Mouse (Mus musculus): ENCODE measurements around the gene Bckdhb. TPM values are rescaled to one million over a fixed set of nuclear protein-coding genes. Genes with fewer than 3 reads are reported as not detected.

Gene Bckdhb
- total RNA-seq (2012; rRNA removed) = 10.6 and 11.9 TPM in 2 replicates
- 12.0 and 26.4 TPM in 2 replicates for total RNA-seq (2014; rRNA removed)
- polyA plus RNA-seq (2012; ENCODE audit: insufficient read length, low read depth) = 14.0 and 20.3 TPM in 2 replicates

- no peaks in the 10 kb centered on the region for H3K9me3 ChIP-seq (replicated peaks; ENCODE audit: low read length)
- dilution Hi-C loops (cut with MboI; ENCODE audit: extremely low pct_ligation_motif_present, extremely low pct_unique_long_range_greater_than_20kb, low sequenced_read_pairs) (no loop called here), in situ Hi-C loops (cut with MboI; ENCODE audit: low pct_ligation_motif_present, low pct_unique_long_range_greater_than_20kb, low sequenced_read_pairs) (no loop called here)
Observed at GRCm38 (mm10) chr9:83924878-83925687, at the start of gene Bckdhb. Bckdhb (plus strand) TSS chr9:83925145.

GRCm38 (mm10) chr9:83882191-83882590 is 42.8 kb upstream of the Bckdhb start:
- TF ChIP-seq KAT2A (IDR thresholded peaks at IDR 0.05; ENCODE audit: insufficient replicate concordance, low read length) = no peak
- TF ChIP-seq BHLHE40 (IDR thresholded peaks at IDR 0.05; ENCODE audit: low read depth, low read length) = no peak
- no peak for TF ChIP-seq POLR2A (IDR thresholded peaks at IDR 0.05; ENCODE audit: low read depth, low read length)
- TF ChIP-seq ETS1 (conservative IDR thresholded peaks at IDR 0.05; ENCODE audit: low read depth, low read length) = no peak
- no peak for TF ChIP-seq MYC (IDR thresholded peaks at IDR 0.05; ENCODE audit: low read depth, low read length)
- no peak for TF ChIP-seq E2F4 (IDR thresholded peaks at IDR 0.05; ENCODE audit: insufficient replicate concordance, low read depth, low read length)
- H3K79me2 ChIP-seq (replicated peaks; ENCODE audit: control insufficient read depth, extremely low read depth, insufficient read depth, poor library complexity, severe bottlenecking) = no peaks in the 10 kb centered on the region

More at GRCm38 (mm10) chr9:83924878-83925687, at the start of gene Bckdhb:
- peak within 1 kb of the TSS; percentile 89 for H3K9ac ChIP-seq (ENCODE audit: insufficient read depth, low read depth)
- peak within 1 kb of the TSS; percentile 89 for H3K4me2 ChIP-seq (ENCODE audit: insufficient read depth, low read depth, poor library complexity, severe bottlenecking)
- H3K4me1 ChIP-seq (ENCODE audit: control insufficient read depth in 1 of 2, insufficient read depth in 2 of 2) = peaks cover 0 to 12% of the 10 kb centered on the region in 2 experiments; a peak in 2 of 4 replicates
- H3K79me2 ChIP-seq (replicated peaks; ENCODE audit: control insufficient read depth, extremely low read depth, insufficient read depth, poor library complexity, severe bottlenecking) = no peaks in the 10 kb centered on the region
- peaks cover 0 to 6% of the 10 kb centered on the region in 2 experiments for H3K36me3 ChIP-seq (replicated peaks in 1 of 2; ENCODE audit: control insufficient read depth in 1 of 2, insufficient read depth in 1 of 2, low read length in 1 of 2)
- no peak within 1 kb of the TSS for H3K27ac ChIP-seq (ENCODE audit: insufficient read depth, low read depth)
- peak; percentile 96 for DNase-seq (ENCODE audit: extremely low read depth)
- H3K4me3 ChIP-seq (replicated peaks in 1 of 3; ENCODE audit: low read depth in 2 of 3, low read length in 2 of 3, poor library complexity in 1 of 3) = peak within 1 kb of the TSS; percentile 79 to 100 (median 88)
- no peak for TF ChIP-seq PAX5 (IDR thresholded peaks at IDR 0.05; ENCODE audit: low read length)
- peak; percentile 64; the same call in 1 of the 2 replicates for TF ChIP-seq SIN3A (IDR thresholded peaks at IDR 0.05; ENCODE audit: low read length)
- TF ChIP-seq TBP (conservative IDR thresholded peaks at IDR 0.05; ENCODE audit: low read depth, low read length) = 0 out of 2 replicates have a peak, but pooled peaks have one; percentile 38
- no peak for TF ChIP-seq RAD21 (IDR thresholded peaks at IDR 0.05; ENCODE audit: low read depth, low read length)
- TF ChIP-seq HCFC1 (IDR thresholded peaks at IDR 0.05; ENCODE audit: low read depth, low read length) = peak; percentile 53
- TF ChIP-seq TCF12 (IDR thresholded peaks at IDR 0.05; ENCODE audit: low read depth, low read length) = peak; percentile 42; the same call in 1 of the 2 replicates
- TF ChIP-seq NRF1 (IDR thresholded peaks at IDR 0.05; ENCODE audit: low read depth, low read length) = peak; percentile 62
- TF ChIP-seq POLR2A (IDR thresholded peaks at IDR 0.05; ENCODE audit: low read depth, low read length) = peak; percentile 81
- peak; percentile 70 for TF ChIP-seq NELFE (IDR thresholded peaks at IDR 0.05; ENCODE audit: low read depth, low read length)
- peak; percentile 83 for TF ChIP-seq MXI1 (IDR thresholded peaks at IDR 0.05; ENCODE audit: low read depth, low read length)
- peak; percentile 75 for TF ChIP-seq ELF1 (IDR thresholded peaks at IDR 0.05; ENCODE audit: low read depth, low read length)
- TF ChIP-seq POLR2AphosphoS2 (IDR thresholded peaks at IDR 0.05; ENCODE audit: low read depth, low read length) = no peak
- TF ChIP-seq BHLHE40 (IDR thresholded peaks at IDR 0.05; ENCODE audit: low read depth, low read length) = 0 out of 2 replicates have a peak, but pooled peaks have one; percentile 16
- no peaks in the 10 kb centered on the region for H3K27me3 ChIP-seq (replicated peaks)

More at GRCm38 (mm10) chr9:83882191-83882590, 42.8 kb upstream of the Bckdhb start:
- H3K36me3 ChIP-seq (replicated peaks in 1 of 2; ENCODE audit: control insufficient read depth in 1 of 2, insufficient read depth in 1 of 2, low read length in 1 of 2) = peaks cover 0 to 38% of the 10 kb centered on the region in 2 experiments
- H3K27ac ChIP-seq (ENCODE audit: insufficient read depth, low read depth) = no peak overlapping the region
- in situ Hi-C loops (cut with MboI; ENCODE audit: low pct_ligation_motif_present, low pct_unique_long_range_greater_than_20kb, low sequenced_read_pairs) = no loop called here
- H3K9ac ChIP-seq (ENCODE audit: insufficient read depth, low read depth) = no peak overlapping the region
- H3K4me3 ChIP-seq (replicated peaks in 1 of 3; ENCODE audit: low read depth in 2 of 3, low read length in 2 of 3, poor library complexity in 1 of 3) = no peak overlapping the region
- H3K9me3 ChIP-seq (replicated peaks; ENCODE audit: low read length) = no peaks in the 10 kb centered on the region
- DNase-seq (ENCODE audit: extremely low read depth) = no peak
- H3K4me1 ChIP-seq (ENCODE audit: control insufficient read depth in 1 of 2, insufficient read depth in 2 of 2) = no peaks in the 10 kb centered on the region
- H3K4me2 ChIP-seq (ENCODE audit: insufficient read depth, low read depth, poor library complexity, severe bottlenecking) = no peak overlapping the region
- dilution Hi-C loops (cut with MboI; ENCODE audit: extremely low pct_ligation_motif_present, extremely low pct_unique_long_range_greater_than_20kb, low sequenced_read_pairs) = no loop called here
- H3K27me3 ChIP-seq (replicated peaks) = no peaks in the 10 kb centered on the region
